Mouse (Mus musculus): ENCODE results near the gene Gcnt1. TPM values are rescaled to one million over a fixed set of nuclear protein-coding genes. Genes with fewer than 3 reads are reported as not detected.
A peak's percentile ranks its signal among the peaks of the same experiment; 100 is the strongest.

Gcnt1 gene
- polyA plus RNA-seq, 1 experiment from 2014 or later = 4.8 TPM

DNA sequence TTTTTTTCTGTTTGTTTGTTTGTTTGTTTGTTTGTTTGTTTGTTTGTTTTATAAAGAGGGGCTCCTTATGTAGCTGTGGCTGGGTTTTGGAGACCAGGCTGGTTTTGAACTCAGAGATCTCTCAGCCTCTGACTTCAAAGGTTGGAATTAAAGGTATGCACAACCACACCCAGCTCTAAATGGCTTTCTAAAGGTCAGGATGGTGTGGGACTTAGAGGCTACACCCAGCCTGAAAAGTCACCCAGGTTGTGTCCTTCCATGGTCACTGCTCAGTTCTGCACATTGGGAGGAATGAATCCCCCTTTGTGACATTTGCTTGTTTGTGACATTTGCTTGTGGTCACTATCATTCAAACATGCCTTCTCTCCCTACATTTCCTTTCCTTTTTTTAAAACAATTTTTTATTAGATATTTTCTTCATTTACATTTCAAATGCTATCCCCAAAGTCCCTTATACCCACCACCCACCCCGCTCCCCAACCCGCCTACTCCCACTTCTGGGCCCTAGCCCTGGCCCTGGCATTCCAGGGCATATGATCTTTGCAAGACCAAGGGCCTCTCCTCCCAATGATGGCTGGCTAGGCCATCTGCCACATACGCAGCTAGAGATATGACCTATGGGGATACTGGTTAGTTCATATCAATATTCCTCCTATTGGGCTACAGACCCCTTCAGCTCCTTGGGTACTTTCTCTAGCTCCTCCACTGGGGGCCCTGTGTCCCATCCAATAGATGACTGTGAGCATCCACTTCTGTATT lies 25.7 kb downstream of the Gcnt1 start:
- H3K4me2 ChIP-seq (ENCODE audit: low read length) = no peak overlapping the region
- H3K27ac ChIP-seq (ENCODE audit: low read depth) = no peak overlapping the region
- ATAC-seq (replicated peaks; ENCODE audit: low FRiP score, low TSS enrichment, low read depth) (no peak), DNase-seq (ENCODE audit: low spot score) (no peak)
- H3K36me3 ChIP-seq (ENCODE audit: control insufficient read depth, insufficient read depth, low read length) = no peaks in the 10 kb centered on the region
- H3K4me1 ChIP-seq (replicated peaks; ENCODE audit: control insufficient read depth, insufficient read depth, low read length) = no peaks in the 10 kb centered on the region
- no peaks in the 10 kb centered on the region for H3K9me3 ChIP-seq (ENCODE audit: control insufficient read depth, low read length)
- no peaks in the 10 kb centered on the region for H3K27me3 ChIP-seq (replicated peaks; ENCODE audit: control insufficient read depth, insufficient read depth, low read length)
- no peak overlapping the region for H3K4me3 ChIP-seq (ENCODE audit: low read depth, low read length)
- H3K9ac ChIP-seq (ENCODE audit: low read length) = no peak overlapping the region
- 95% methylated on average over 3 of the region's 3 CpGs for WGBS

DNA sequence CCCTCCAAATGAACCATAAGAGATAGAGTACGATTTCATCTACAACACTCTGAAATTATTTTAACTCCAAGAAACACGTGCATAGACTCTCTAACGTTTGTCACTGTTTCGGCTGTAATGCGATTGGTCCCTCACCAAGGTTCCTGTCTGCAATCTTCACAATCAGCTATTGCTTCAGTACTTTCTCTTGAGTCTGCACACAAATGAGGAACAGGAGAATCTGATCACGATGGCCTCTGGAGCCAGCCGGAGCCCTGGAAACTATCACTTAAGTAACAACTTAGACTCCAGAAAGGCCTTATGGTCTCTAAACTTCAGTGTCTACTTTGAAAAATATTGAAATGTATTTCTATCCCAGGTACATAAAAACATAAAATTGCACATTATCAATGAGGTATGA lies 27.8 kb downstream of the Gcnt1 start:
- H3K27ac ChIP-seq (ENCODE audit: low read depth) = no peak overlapping the region
- 85% methylated on average over 7 of the region's 7 CpGs for WGBS

DNA sequence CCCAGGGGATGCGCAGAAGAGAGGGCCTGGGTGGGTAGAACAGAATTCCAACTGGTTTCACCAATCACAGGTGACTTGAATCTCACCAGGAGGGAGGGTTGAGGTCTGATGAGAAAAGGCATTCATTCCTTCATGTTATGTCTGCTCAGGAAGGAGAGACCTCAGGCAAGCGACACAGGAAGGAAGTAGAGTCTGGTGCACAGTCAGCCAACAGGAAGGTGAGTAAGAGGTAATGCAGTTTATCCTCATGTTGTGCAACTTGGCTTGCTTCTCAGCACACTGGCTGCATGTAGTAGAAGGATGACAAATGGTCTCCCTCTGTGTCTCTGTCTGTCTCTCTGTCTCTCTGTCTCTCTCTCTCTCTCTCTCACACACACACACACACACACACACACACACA lies 33.1 kb downstream of the Gcnt1 start:
- H3K27me3 ChIP-seq (replicated peaks; ENCODE audit: control insufficient read depth, insufficient read depth, low read length) = no peaks in the 10 kb centered on the region
- no peak overlapping the region for H3K4me2 ChIP-seq (ENCODE audit: low read length)
- no peak overlapping the region for H3K27ac ChIP-seq (ENCODE audit: low read depth)
- no peak for DNase-seq (ENCODE audit: low spot score)
- no peak overlapping the region for H3K4me3 ChIP-seq (ENCODE audit: low read depth, low read length)
- 92% methylated on average over 2 of the region's 2 CpGs for WGBS
- ATAC-seq (replicated peaks; ENCODE audit: low FRiP score, low TSS enrichment, low read depth) = no peak
- peaks cover 21% of the 10 kb centered on the region for H3K4me1 ChIP-seq (replicated peaks; ENCODE audit: control insufficient read depth, insufficient read depth, low read length)
- H3K36me3 ChIP-seq (ENCODE audit: control insufficient read depth, insufficient read depth, low read length) = no peaks in the 10 kb centered on the region
- H3K9ac ChIP-seq (ENCODE audit: low read length) = no peak overlapping the region
- H3K9me3 ChIP-seq (ENCODE audit: control insufficient read depth, low read length) = no peaks in the 10 kb centered on the region

More for the DNA sequence above, 27.8 kb downstream of the Gcnt1 start:
- no peak overlapping the region for H3K9ac ChIP-seq (ENCODE audit: low read length)
- no peaks in the 10 kb centered on the region for H3K4me1 ChIP-seq (replicated peaks; ENCODE audit: control insufficient read depth, insufficient read depth, low read length)
- H3K27me3 ChIP-seq (replicated peaks; ENCODE audit: control insufficient read depth, insufficient read depth, low read length) = no peaks in the 10 kb centered on the region
- no peak overlapping the region for H3K4me3 ChIP-seq (ENCODE audit: low read depth, low read length)
- DNase-seq (ENCODE audit: low spot score) (no peak), ATAC-seq (replicated peaks; ENCODE audit: low FRiP score, low TSS enrichment, low read depth) (no peak)
- H3K9me3 ChIP-seq (ENCODE audit: control insufficient read depth, low read length) = no peaks in the 10 kb centered on the region
- H3K4me2 ChIP-seq (ENCODE audit: low read length) = no peak overlapping the region
- no peaks in the 10 kb centered on the region for H3K36me3 ChIP-seq (ENCODE audit: control insufficient read depth, insufficient read depth, low read length)

DNA sequence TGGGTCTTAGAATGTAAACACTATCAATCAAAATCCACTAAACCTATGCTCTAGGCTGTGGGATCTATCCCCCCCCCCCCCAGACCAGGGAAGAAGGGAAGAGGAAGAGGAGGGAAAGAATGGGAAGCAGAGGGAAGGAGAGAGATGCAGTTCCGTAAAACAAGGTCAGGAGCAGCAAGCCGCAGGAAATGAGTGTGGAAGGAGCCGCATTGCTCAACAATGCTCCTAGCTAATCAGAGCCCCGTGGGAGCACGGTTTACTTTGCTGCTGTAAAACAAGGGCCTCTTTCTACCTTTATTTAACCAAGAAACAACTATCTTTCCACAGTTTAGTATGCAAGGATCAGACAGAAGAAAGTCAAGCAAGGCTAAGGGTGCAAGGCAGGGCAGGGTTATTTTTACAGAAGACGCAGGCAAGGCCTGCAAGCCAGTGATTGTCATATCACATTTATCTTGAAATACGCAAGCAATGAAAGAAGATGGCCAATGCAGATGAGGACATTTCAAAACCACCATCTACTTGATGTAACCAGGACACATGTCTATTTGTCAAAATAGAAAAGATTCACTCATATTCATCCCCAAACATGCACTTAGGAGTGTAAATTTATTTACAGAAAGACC lies 35.5 kb downstream of the Gcnt1 start:
- no peak overlapping the region for H3K4me2 ChIP-seq (ENCODE audit: low read length)
- WGBS = 29% methylated on average over 7 of the region's 7 CpGs
- no peak overlapping the region for H3K4me3 ChIP-seq (ENCODE audit: low read depth, low read length)
- H3K27me3 ChIP-seq (replicated peaks; ENCODE audit: control insufficient read depth, insufficient read depth, low read length) = no peaks in the 10 kb centered on the region
- peak overlapping the region; percentile 28; the same call in 1 of the 2 replicates for H3K27ac ChIP-seq (ENCODE audit: low read depth)
- ATAC-seq (replicated peaks; ENCODE audit: low FRiP score, low TSS enrichment, low read depth) (no peak), DNase-seq (ENCODE audit: low spot score) (no peak)
- H3K9ac ChIP-seq (ENCODE audit: low read length) = no peak overlapping the region
- H3K36me3 ChIP-seq (ENCODE audit: control insufficient read depth, insufficient read depth, low read length) = no peaks in the 10 kb centered on the region
- no peaks in the 10 kb centered on the region for H3K9me3 ChIP-seq (ENCODE audit: control insufficient read depth, low read length)
- H3K4me1 ChIP-seq (replicated peaks; ENCODE audit: control insufficient read depth, insufficient read depth, low read length) = peaks cover 30% of the 10 kb centered on the region

DNA sequence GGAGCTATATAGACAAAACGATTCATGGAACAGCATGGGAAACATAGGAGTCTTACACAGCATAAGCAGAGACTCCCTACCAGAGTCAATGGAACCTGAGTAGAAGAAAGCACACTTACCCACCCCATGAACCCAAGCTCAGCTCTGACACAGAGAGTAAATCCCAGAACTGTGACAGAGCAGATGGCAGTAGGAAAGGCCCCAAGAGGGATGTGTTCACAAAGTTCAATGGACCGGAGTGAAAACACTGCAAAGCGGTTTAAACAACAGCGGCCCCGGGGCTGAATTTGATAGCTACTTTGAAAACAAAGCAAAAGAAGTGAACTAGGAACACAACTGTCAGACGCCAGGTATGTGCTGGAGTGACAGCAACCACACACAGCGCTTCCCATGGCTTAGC lies 36.0 kb downstream of the Gcnt1 start:
- DNase-seq (ENCODE audit: low spot score) (no peak), ATAC-seq (replicated peaks; ENCODE audit: low FRiP score, low TSS enrichment, low read depth) (no peak)
- WGBS = 41% methylated on average over 7 of the region's 7 CpGs
- H3K4me3 ChIP-seq (ENCODE audit: low read depth, low read length) = no peak overlapping the region
- H3K27me3 ChIP-seq (replicated peaks; ENCODE audit: control insufficient read depth, insufficient read depth, low read length) = no peaks in the 10 kb centered on the region
- H3K4me2 ChIP-seq (ENCODE audit: low read length) = no peak overlapping the region
- no peaks in the 10 kb centered on the region for H3K9me3 ChIP-seq (ENCODE audit: control insufficient read depth, low read length)
- H3K4me1 ChIP-seq (replicated peaks; ENCODE audit: control insufficient read depth, insufficient read depth, low read length) = peaks cover 30% of the 10 kb centered on the region
- no peak overlapping the region for H3K9ac ChIP-seq (ENCODE audit: low read length)
- no peak overlapping the region for H3K27ac ChIP-seq (ENCODE audit: low read depth)
- no peaks in the 10 kb centered on the region for H3K36me3 ChIP-seq (ENCODE audit: control insufficient read depth, insufficient read depth, low read length)

DNA sequence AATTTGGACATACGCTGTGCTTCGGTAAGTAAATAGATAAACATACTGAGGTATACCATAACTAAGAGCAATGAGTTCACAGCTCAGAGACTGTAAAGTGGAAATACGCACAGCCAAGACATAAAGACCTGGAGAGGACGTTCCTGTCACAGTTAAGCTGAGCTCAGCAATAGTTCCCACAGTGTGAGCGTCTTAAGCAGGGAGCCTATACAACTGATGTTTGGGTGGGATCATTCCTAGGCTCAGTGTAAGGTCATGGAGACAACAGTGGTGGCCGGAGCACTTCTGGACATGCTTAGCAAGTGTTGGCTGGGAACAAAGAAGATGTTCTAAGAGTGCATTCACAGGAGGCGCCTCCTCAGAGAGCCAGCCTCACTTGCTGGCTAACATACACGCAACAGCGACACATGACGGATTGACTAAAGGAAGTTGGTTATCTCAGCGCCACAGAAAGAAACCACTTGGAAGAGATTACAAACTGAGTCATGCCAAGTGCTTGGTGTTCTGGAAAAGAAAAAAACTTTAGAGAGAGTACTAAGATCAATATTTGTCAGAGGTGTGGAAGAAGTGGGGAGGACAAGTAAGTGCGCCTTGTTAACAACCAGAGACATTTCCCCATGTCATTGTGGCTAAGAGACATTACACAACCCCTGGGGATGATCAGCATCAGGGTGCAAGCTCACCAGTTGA lies 37.9 kb downstream of the Gcnt1 start:
- Histone ChIP-seq H3K4me3 (ENCODE audit: low read depth, low read length) (no peak overlapping the region), H3K9ac (ENCODE audit: low read length) (no peak overlapping the region), H3K4me2 (ENCODE audit: low read length) (no peak overlapping the region), H3K4me1 (replicated peaks; ENCODE audit: control insufficient read depth, insufficient read depth, low read length) (peaks cover 30% of the 10 kb centered on the region), H3K36me3 (ENCODE audit: control insufficient read depth, insufficient read depth, low read length) (no peaks in the 10 kb centered on the region), H3K27ac (ENCODE audit: low read depth) (no peak overlapping the region), H3K27me3 (replicated peaks; ENCODE audit: control insufficient read depth, insufficient read depth, low read length) (no peaks in the 10 kb centered on the region), H3K9me3 (ENCODE audit: control insufficient read depth, low read length) (no peaks in the 10 kb centered on the region)
- no peak for DNase-seq (ENCODE audit: low spot score)
- no peak; the same call in 1 of the 2 replicates for ATAC-seq (replicated peaks; ENCODE audit: low FRiP score, low TSS enrichment, low read depth)
- 63% methylated on average over 12 of the region's 12 CpGs for WGBS

DNA sequence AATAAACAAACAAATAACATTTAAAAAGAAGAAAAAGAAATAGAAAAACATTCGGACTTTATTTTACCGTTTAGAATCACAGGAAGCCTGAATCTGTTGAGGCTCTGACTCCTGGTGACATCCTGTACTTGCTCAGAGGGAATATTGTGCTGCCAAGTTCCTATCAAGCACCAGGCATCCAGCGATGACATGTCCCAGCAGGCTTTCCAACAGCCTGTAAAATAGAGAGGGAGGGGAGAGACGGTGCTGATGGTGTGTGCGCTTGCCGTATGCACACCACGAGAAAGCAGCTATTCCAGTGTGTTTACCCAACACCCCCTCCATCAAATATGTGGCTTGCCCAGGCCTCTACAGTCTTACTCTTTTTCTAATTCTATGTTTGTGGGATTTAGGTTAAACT lies 39.6 kb downstream of the Gcnt1 start:
- H3K9me3 ChIP-seq (ENCODE audit: control insufficient read depth, low read length) = no peaks in the 10 kb centered on the region
- no peaks in the 10 kb centered on the region for H3K36me3 ChIP-seq (ENCODE audit: control insufficient read depth, insufficient read depth, low read length)
- ATAC-seq (replicated peaks; ENCODE audit: low FRiP score, low TSS enrichment, low read depth) = 0 out of 2 replicates have a peak, but pooled peaks have one; percentile 50
- peaks cover 30% of the 10 kb centered on the region for H3K4me1 ChIP-seq (replicated peaks; ENCODE audit: control insufficient read depth, insufficient read depth, low read length)
- no peak for DNase-seq (ENCODE audit: low spot score)
- no peak overlapping the region for H3K27ac ChIP-seq (ENCODE audit: low read depth)
- H3K9ac ChIP-seq (ENCODE audit: low read length) = no peak overlapping the region
- no peaks in the 10 kb centered on the region for H3K27me3 ChIP-seq (replicated peaks; ENCODE audit: control insufficient read depth, insufficient read depth, low read length)
- H3K4me3 ChIP-seq (ENCODE audit: low read depth, low read length) = no peak overlapping the region
- H3K4me2 ChIP-seq (ENCODE audit: low read length) = no peak overlapping the region
- WGBS = 33% methylated on average over 7 of the region's 7 CpGs

DNA sequence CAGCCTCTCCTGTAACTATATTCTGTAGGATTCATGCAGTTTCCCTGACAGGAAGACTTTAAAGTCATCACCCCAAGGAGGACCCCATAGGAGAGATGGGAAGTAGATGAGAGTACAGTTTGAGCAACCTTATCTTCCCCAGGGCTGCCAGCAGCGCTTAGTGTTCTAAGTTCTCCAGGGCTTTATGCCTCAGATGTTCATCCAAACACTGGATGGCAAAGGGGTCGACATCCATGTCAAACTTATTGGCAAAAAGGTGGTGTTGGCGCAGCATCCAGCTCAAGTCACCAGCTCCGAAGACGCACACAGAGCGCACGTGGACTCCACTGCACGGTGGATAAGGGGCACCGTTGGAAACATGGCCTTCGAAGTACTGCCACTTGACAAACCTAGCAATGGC lies 43.7 kb downstream of the Gcnt1 start:
- no peak for ATAC-seq (replicated peaks; ENCODE audit: low FRiP score, low TSS enrichment, low read depth)

More for the DNA sequence above, 43.7 kb downstream of the Gcnt1 start:
- Histone ChIP-seq H3K36me3 (ENCODE audit: control insufficient read depth, insufficient read depth, low read length) (no peaks in the 10 kb centered on the region), H3K27ac (ENCODE audit: low read depth) (no peak overlapping the region), H3K4me1 (replicated peaks; ENCODE audit: control insufficient read depth, insufficient read depth, low read length) (peaks cover 8% of the 10 kb centered on the region), H3K4me2 (ENCODE audit: low read length) (no peak overlapping the region), H3K9me3 (ENCODE audit: control insufficient read depth, low read length) (no peaks in the 10 kb centered on the region), H3K4me3 (ENCODE audit: low read depth, low read length) (no peak overlapping the region), H3K9ac (ENCODE audit: low read length) (no peak overlapping the region), H3K27me3 (replicated peaks; ENCODE audit: control insufficient read depth, insufficient read depth, low read length) (no peaks in the 10 kb centered on the region)
- 96% methylated on average over 10 of the region's 10 CpGs for WGBS
- DNase-seq (ENCODE audit: low spot score) = no peak
